Mouse (Mus musculus) stomach, embryonic 16.5 days (tissue): Measurements from ENCODE around the gene Slc24a3. TPM values are rescaled to one million over a fixed set of nuclear protein-coding genes. Genes with fewer than 3 reads are reported as not detected.

Experiments
- ATAC-seq: fragments of 200-750 bp; cut with Nextera tagmentation; 2 replicates; pipeline ENCODE4 v1.8.0; 2017; ENCODE audit warnings: moderate number of reproducible peaks, moderate TSS enrichment; ENCODE audit not compliant: insufficient read depth, low FRiP score
- H3K27ac ChIP-seq: fragments of 300-500 bp; sonication (generic); 2 replicates; pipeline ENCODE4 v1.5.1; 2014; ENCODE audit warnings: low read length
- H3K27me3 ChIP-seq: fragments of 300-500 bp; sonication (generic); 2 replicates; pipeline ENCODE4 v1.6.1; 2014; ENCODE audit warnings: low read length, control low read depth, mixed read lengths; ENCODE audit not compliant: control insufficient read depth, insufficient read depth
- H3K36me3 ChIP-seq: fragments of 300-500 bp; sonication (generic); 2 replicates; pipeline ENCODE4 v1.6.1; 2014; ENCODE audit warnings: low read length; ENCODE audit not compliant: control insufficient read depth, insufficient read depth
- H3K4me1 ChIP-seq: fragments of 300-500 bp; sonication (generic); 2 replicates; pipeline ENCODE4 v1.6.1; 2014; ENCODE audit warnings: low read length, control low read depth, mixed read lengths; ENCODE audit not compliant: control insufficient read depth, insufficient read depth
- H3K4me2 ChIP-seq: fragments of 300-500 bp; sonication (generic); 2 replicates; pipeline ENCODE4 v1.6.1; 2014; ENCODE audit warnings: low read depth, low read length, mixed read lengths
- H3K4me3 ChIP-seq: fragments of 300-500 bp; sonication (generic); replicated peaks from 2 replicates; pipeline ENCODE4 v1.5.1; 2014; ENCODE audit warnings: mild to moderate bottlenecking, low read length
- H3K9ac ChIP-seq: fragments of 300-500 bp; sonication (generic); 2 replicates; pipeline ENCODE4 v1.6.1; 2014; ENCODE audit warnings: low read length
- H3K9me3 ChIP-seq: fragments of 300-500 bp; sonication (generic); replicated peaks from 2 replicates; pipeline ENCODE4 v1.6.1; 2016; ENCODE audit warnings: low read length, control low read depth; ENCODE audit not compliant: control insufficient read depth
- WGBS: fragments of 180-500 bp; shearing (Covaris S2); extraction: QIAGEN DNeasy Blood & Tissue Kit; methylation state at CpG from one replicate; pipeline ENCODE4 v1.1.7; 2014; 5-methylcytosine and 5-hydroxymethylcytosine counted together
- polyA plus RNA-seq: library from polyadenylated mRNA; unstranded; fragments of >200 nt; fragmentation: Nextera tagmentation; extraction: Ambion mirVana; gene quantifications from 2 replicates; pipeline ENCODE4 v1.2.1, GENCODE M21; 2015

The Slc24a3 gene
- polyA plus RNA-seq, 1 experiment from 2014 or later: 3.4 TPM

- Histone ChIP-seq H3K9ac (no peak overlapping the region), H3K36me3 (no peaks in the 10 kb centered on the region), H3K9me3 (no peaks in the 10 kb centered on the region), H3K4me1 (no peaks in the 10 kb centered on the region), H3K27me3 (no peaks in the 10 kb centered on the region), H3K4me3 (no peak overlapping the region), H3K27ac (no peak overlapping the region), H3K4me2 (no peak overlapping the region)
- ATAC-seq: no peak
- WGBS: 95% methylated on average over 2 of the region's 2 CpGs
Measured at GRCm38 (mm10) chr2:145417738-145418137, 250.2 kb downstream of the Slc24a3 start.

DNA sequence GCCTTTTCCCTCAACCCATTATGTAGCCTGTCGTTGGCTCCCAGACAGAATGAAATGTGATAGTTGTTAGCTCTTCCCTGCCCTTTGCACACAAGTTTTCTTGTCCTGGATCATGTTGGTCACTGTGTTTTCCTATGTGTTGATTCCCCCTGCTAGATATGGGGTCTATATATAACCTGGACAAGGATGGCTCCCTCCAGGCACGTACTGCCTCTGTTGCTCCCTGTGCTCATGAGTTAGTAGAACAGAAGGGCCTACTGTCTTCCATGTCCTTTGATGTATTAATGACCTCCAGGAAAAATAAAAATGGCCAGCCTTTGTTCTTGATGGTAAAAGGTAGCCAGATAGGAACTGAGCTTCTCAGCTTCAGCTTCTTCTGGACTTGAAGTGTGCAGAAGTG, 251.5 kb downstream of the Slc24a3 start:
- Histone ChIP-seq H3K27ac (no peak overlapping the region), H3K4me3 (no peak overlapping the region), H3K4me1 (no peaks in the 10 kb centered on the region), H3K9ac (no peak overlapping the region), H3K4me2 (no peak overlapping the region), H3K9me3 (no peaks in the 10 kb centered on the region), H3K27me3 (no peaks in the 10 kb centered on the region), H3K36me3 (no peaks in the 10 kb centered on the region)
- ATAC-seq: no peak
- WGBS: 78% methylated on average over 2 of the region's 2 CpGs

- Histone ChIP-seq H3K9me3 (no peaks in the 10 kb centered on the region), H3K9ac (no peak overlapping the region), H3K4me1 (no peaks in the 10 kb centered on the region), H3K27ac (no peak overlapping the region), H3K4me3 (no peak overlapping the region), H3K27me3 (no peaks in the 10 kb centered on the region), H3K4me2 (no peak overlapping the region), H3K36me3 (no peaks in the 10 kb centered on the region)
- no peak for ATAC-seq
- 77% methylated on average over 5 of the region's 5 CpGs for WGBS
Measured at GRCm38 (mm10) chr2:145420967-145421888, 253.7 kb downstream of the Slc24a3 start.

DNA sequence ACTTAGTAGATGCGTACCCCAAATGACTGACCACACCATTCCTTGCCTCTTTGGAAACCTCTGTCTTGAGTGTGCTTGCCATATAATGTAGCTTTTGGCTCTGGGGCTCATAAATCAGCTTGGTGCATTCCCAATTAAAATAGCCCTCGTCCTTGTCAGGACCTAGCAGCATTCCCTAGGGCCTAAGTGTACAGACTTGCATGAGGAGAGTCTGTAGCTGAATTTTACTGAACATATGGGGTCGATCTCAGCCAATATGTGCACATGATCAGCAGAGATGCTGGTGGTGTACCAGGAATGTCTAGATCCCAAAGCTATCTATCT, 254.3 kb downstream of the Slc24a3 start:
- no peaks in the 10 kb centered on the region for H3K27me3 ChIP-seq
- H3K4me3 ChIP-seq: no peak overlapping the region
- ATAC-seq: no peak
- H3K9me3 ChIP-seq: no peaks in the 10 kb centered on the region
- no peak overlapping the region for H3K27ac ChIP-seq
- H3K9ac ChIP-seq: no peak overlapping the region
- WGBS: 65% methylated on average over 3 of the region's 3 CpGs
- H3K4me2 ChIP-seq: no peak overlapping the region
- no peaks in the 10 kb centered on the region for H3K4me1 ChIP-seq
- H3K36me3 ChIP-seq: no peaks in the 10 kb centered on the region

DNA sequence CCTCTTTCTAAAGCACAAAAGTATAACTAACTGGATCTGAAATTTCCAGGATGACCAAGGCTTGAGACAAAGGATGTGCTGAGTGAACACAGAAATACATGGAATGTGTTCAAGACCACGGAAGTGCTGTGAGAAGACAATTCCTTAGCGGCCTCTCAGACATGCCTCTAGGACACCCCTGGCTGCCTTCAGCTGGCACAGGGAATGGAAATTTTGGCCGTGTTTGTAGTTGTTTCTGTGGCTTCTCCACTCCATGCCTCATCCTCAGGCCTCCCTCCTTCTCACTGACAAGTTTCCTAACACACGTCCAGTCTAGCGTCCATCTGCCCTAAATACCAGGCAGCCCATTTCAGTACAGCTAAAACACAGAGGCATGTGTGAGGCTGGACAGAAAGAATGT, 262.4 kb downstream of the Slc24a3 start:
- Histone ChIP-seq H3K36me3 (no peaks in the 10 kb centered on the region), H3K27ac (no peak overlapping the region), H3K9ac (no peak overlapping the region), H3K27me3 (no peaks in the 10 kb centered on the region), H3K4me1 (no peaks in the 10 kb centered on the region), H3K4me2 (no peak overlapping the region), H3K4me3 (no peak overlapping the region), H3K9me3 (no peaks in the 10 kb centered on the region)
- WGBS: 78% methylated on average over 5 of the region's 5 CpGs
- no peak for ATAC-seq

DNA sequence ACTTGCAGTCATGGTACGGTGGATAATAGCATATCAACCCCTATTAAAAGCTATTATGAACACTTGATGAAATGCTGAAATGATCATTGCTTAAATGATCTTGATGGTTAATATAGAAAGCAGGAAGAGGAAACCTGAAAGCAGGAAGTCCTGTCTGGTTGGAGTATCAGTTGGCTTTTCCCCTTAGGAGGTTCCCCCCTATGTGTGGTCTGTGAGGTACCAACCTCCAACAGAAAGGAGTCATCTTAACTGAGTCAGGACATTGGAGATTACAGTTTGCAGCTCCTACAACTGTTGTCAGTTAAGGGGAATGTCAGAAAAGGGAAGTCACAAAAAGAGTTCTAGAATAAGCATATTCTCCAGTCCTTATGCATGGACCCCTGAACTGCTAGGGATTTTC, 266.5 kb downstream of the Slc24a3 start:
- WGBS: 91% methylated on average over 1 of the region's 1 CpGs
- no peak overlapping the region for H3K27ac ChIP-seq
- no peak overlapping the region for H3K9ac ChIP-seq
- no peak overlapping the region for H3K4me2 ChIP-seq
- no peaks in the 10 kb centered on the region for H3K4me1 ChIP-seq
- no peaks in the 10 kb centered on the region for H3K36me3 ChIP-seq
- H3K27me3 ChIP-seq: no peaks in the 10 kb centered on the region
- no peak for ATAC-seq
- no peak overlapping the region for H3K4me3 ChIP-seq
- no peaks in the 10 kb centered on the region for H3K9me3 ChIP-seq

- Histone ChIP-seq H3K27ac (no peak overlapping the region), H3K4me2 (no peak overlapping the region), H3K4me3 (no peak overlapping the region), H3K4me1 (no peaks in the 10 kb centered on the region), H3K27me3 (no peaks in the 10 kb centered on the region), H3K9me3 (no peaks in the 10 kb centered on the region), H3K36me3 (no peaks in the 10 kb centered on the region), H3K9ac (no peak overlapping the region)
- 60% methylated on average over 5 of the region's 5 CpGs for WGBS
- ATAC-seq: no peak
Measured at GRCm38 (mm10) chr2:145438336-145438735, 270.8 kb downstream of the Slc24a3 start.

GRCm38 (mm10) chr2:145439755-145440154, 272.2 kb downstream of the Slc24a3 start:
- Histone ChIP-seq H3K4me2 (no peak overlapping the region), H3K4me1 (no peaks in the 10 kb centered on the region), H3K9ac (no peak overlapping the region), H3K27me3 (no peaks in the 10 kb centered on the region), H3K36me3 (no peaks in the 10 kb centered on the region), H3K4me3 (no peak overlapping the region), H3K27ac (no peak overlapping the region), H3K9me3 (no peaks in the 10 kb centered on the region)
- no peak for ATAC-seq
- WGBS: 96% methylated on average over 1 of the region's 1 CpGs

DNA sequence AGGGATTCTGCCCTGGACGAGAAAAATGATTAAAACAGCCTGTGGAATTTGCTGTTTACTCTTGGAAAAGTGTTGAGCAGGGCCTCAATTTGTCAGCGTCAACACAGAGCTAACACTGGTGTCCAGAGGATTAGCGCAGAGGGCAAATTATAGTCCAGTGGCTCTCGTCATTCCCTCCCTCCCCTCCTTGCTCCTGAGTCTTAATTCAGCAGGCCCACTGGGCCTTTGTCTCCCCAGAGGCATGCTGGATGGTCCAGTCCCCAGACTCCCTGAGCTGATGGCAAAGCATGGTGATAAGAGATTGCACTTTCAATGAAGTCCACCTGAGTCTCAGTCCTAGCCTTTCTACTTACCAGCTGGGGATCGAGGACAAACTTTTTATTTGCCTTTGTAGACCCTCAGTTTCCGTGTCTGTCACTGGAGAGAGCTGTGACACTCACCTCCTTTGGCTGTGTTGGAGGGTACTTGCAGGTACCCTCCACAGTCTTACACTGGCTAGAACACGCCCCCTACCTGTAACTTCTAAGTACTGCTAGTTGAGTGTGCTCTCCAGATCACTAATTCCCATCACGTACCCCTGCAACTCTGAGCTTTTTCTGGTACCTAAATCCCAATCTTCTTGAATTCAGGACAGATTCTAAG, 289.7 kb downstream of the Slc24a3 start:
- no peak overlapping the region for H3K4me2 ChIP-seq
- no peak overlapping the region for H3K27ac ChIP-seq
- no peak overlapping the region for H3K9ac ChIP-seq
- H3K9me3 ChIP-seq: no peaks in the 10 kb centered on the region
- 24% methylated on average over 8 of the region's 8 CpGs for WGBS
- ATAC-seq: peak; percentile 46; the same call in 1 of the 2 replicates
- peaks cover 5% of the 10 kb centered on the region for H3K4me1 ChIP-seq
- H3K36me3 ChIP-seq: no peaks in the 10 kb centered on the region
- no peak overlapping the region for H3K4me3 ChIP-seq
- H3K27me3 ChIP-seq: no peaks in the 10 kb centered on the region
